Mouse (Mus musculus): Measurements from ENCODE around the gene Sorl1. TPM values are rescaled to one million over a fixed set of nuclear protein-coding genes. Genes with fewer than 3 reads are reported as not detected.

Gene Sorl1
- total and polyA plus RNA-seq, 3 experiments, result 2.5 to 12.3 (median 6.3) TPM

GRCm38 (mm10) chr9:42033291-42034115, 90.6 kb downstream of the Sorl1 start:
- Histone ChIP-seq H3K27ac (ENCODE audit: insufficient read depth, low read depth) (no peak overlapping the region), H3K79me2 (replicated peaks; ENCODE audit: control insufficient read depth, extremely low read depth, insufficient read depth, poor library complexity, severe bottlenecking) (no peaks in the 10 kb centered on the region), H3K4me2 (ENCODE audit: insufficient read depth, low read depth, poor library complexity, severe bottlenecking) (peak overlapping the region; percentile 64), H3K4me1 (ENCODE audit: control insufficient read depth in 1 of 2, insufficient read depth in 2 of 2) (peaks cover 10 to 32% of the 10 kb centered on the region in 2 experiments), H3K9ac (ENCODE audit: insufficient read depth, low read depth) (no peak overlapping the region), H3K9me3 (replicated peaks; ENCODE audit: low read length) (no peaks in the 10 kb centered on the region), H3K27me3 (replicated peaks) (no peaks in the 10 kb centered on the region), H3K36me3 (replicated peaks in 1 of 2; ENCODE audit: control insufficient read depth in 1 of 2, insufficient read depth in 1 of 2, low read length in 1 of 2) (peaks cover 0 to 53% of the 10 kb centered on the region in 2 experiments), H3K4me3 (replicated peaks in 1 of 3; ENCODE audit: low read depth in 2 of 3, low read length in 2 of 3, poor library complexity in 1 of 3) (no peak overlapping the region)
- no peak for TF ChIP-seq ELF1 (IDR thresholded peaks at IDR 0.05; ENCODE audit: low read depth, low read length)
- TF ChIP-seq RCOR1 (conservative IDR thresholded peaks at IDR 0.05; ENCODE audit: low read depth, low read length), result no peak
- no peak for TF ChIP-seq SMC3 (IDR thresholded peaks at IDR 0.05; ENCODE audit: low read depth, low read length)
- no peak for TF ChIP-seq ZNF384 (IDR thresholded peaks at IDR 0.05; ENCODE audit: low read depth, low read length)
- no peak for TF ChIP-seq GABPA (IDR thresholded peaks at IDR 0.05; ENCODE audit: insufficient replicate concordance, low read depth, low read length)
- TF ChIP-seq MAFK (IDR thresholded peaks at IDR 0.05; ENCODE audit: insufficient replicate concordance, low read length), result no peak
- DNase-seq (ENCODE audit: extremely low read depth), result no peak
- dilution Hi-C loops (cut with MboI; ENCODE audit: extremely low pct_ligation_motif_present, extremely low pct_unique_long_range_greater_than_20kb, low sequenced_read_pairs) (no loop called here), in situ Hi-C loops (cut with MboI; ENCODE audit: low pct_ligation_motif_present, low pct_unique_long_range_greater_than_20kb, low sequenced_read_pairs) (no loop called here)

DNA sequence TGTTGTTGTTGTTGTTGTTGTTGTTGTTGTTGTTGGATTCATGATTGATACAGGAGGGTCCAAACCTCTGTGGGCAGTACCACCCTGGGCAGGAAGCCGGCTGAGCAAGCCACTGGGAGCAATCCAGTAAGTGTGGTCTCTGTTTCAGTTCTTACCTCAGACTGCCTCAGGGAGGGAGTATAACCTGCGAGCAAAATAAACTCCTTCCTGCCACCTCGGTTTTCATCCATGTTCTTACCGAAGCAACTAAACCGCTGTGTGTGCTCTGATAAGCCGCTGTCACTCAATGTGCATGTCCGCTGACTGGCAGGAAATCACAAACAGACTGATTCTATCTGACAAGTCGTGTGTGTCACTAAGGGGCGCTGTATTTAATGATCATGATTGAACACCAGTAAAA, 91.7 kb downstream of the Sorl1 start:
- Histone ChIP-seq H3K27me3 (replicated peaks) (no peaks in the 10 kb centered on the region), H3K4me2 (ENCODE audit: insufficient read depth, low read depth, poor library complexity, severe bottlenecking) (no peak overlapping the region), H3K9ac (ENCODE audit: insufficient read depth, low read depth) (no peak overlapping the region), H3K79me2 (replicated peaks; ENCODE audit: control insufficient read depth, extremely low read depth, insufficient read depth, poor library complexity, severe bottlenecking) (no peaks in the 10 kb centered on the region), H3K27ac (ENCODE audit: insufficient read depth, low read depth) (no peak overlapping the region), H3K36me3 (replicated peaks in 1 of 2; ENCODE audit: control insufficient read depth in 1 of 2, insufficient read depth in 1 of 2, low read length in 1 of 2) (peaks cover 0 to 53% of the 10 kb centered on the region in 2 experiments), H3K9me3 (replicated peaks; ENCODE audit: low read length) (no peaks in the 10 kb centered on the region), H3K4me3 (replicated peaks in 1 of 3; ENCODE audit: low read depth in 2 of 3, low read length in 2 of 3, poor library complexity in 1 of 3) (no peak overlapping the region), H3K4me1 (ENCODE audit: control insufficient read depth in 1 of 2, insufficient read depth in 2 of 2) (peaks cover 10 to 38% of the 10 kb centered on the region in 2 experiments)
- DNase-seq (ENCODE audit: extremely low read depth), result no peak
- in situ Hi-C loops (cut with MboI; ENCODE audit: low pct_ligation_motif_present, low pct_unique_long_range_greater_than_20kb, low sequenced_read_pairs) (no loop called here), dilution Hi-C loops (cut with MboI; ENCODE audit: extremely low pct_ligation_motif_present, extremely low pct_unique_long_range_greater_than_20kb, low sequenced_read_pairs) (no loop called here)
- TF ChIP-seq GABPA (IDR thresholded peaks at IDR 0.05; ENCODE audit: insufficient replicate concordance, low read depth, low read length) (no peak), SMC3 (IDR thresholded peaks at IDR 0.05; ENCODE audit: low read depth, low read length) (no peak), ELF1 (IDR thresholded peaks at IDR 0.05; ENCODE audit: low read depth, low read length) (no peak), ZNF384 (IDR thresholded peaks at IDR 0.05; ENCODE audit: low read depth, low read length) (no peak), MEF2A (IDR thresholded peaks at IDR 0.05; ENCODE audit: borderline replicate concordance, low read depth, low read length) (no peak), ZMIZ1 (IDR thresholded peaks at IDR 0.05; ENCODE audit: low read depth, low read length) (no peak), UBTF (IDR thresholded peaks at IDR 0.05; ENCODE audit: low read depth, low read length) (no peak), USF1 (IDR thresholded peaks at IDR 0.05; ENCODE audit: low read depth, low read length) (no peak), MAX (IDR thresholded peaks at IDR 0.05; ENCODE audit: low read length) (no peak), SIN3A (IDR thresholded peaks at IDR 0.05; ENCODE audit: low read length) (no peak), RAD21 (IDR thresholded peaks at IDR 0.05; ENCODE audit: low read depth, low read length) (no peak), POLR2AphosphoS2 (IDR thresholded peaks at IDR 0.05; ENCODE audit: low read depth, low read length) (no peak), CHD2 (IDR thresholded peaks at IDR 0.05; ENCODE audit: low read length) (no peak), MAFK (IDR thresholded peaks at IDR 0.05; ENCODE audit: insufficient replicate concordance, low read length) (no peak), CTCF (conservative IDR thresholded peaks at IDR 0.05 in 1 of 2, IDR thresholded peaks at IDR 0.05 in 1 of 2; ENCODE audit: low read depth in 2 of 2, low read length in 2 of 2) (no peak), MXI1 (IDR thresholded peaks at IDR 0.05; ENCODE audit: low read depth, low read length) (no peak), JUND (conservative IDR thresholded peaks at IDR 0.05; ENCODE audit: low read depth, low read length) (no peak), HCFC1 (IDR thresholded peaks at IDR 0.05; ENCODE audit: low read depth, low read length) (no peak), CHD1 (IDR thresholded peaks at IDR 0.05; ENCODE audit: low read depth, low read length) (no peak)

All from CH12.LX (cell line).